Mouse (Mus musculus): ENCODE results near the gene Acan.

Acan gene

DNA sequence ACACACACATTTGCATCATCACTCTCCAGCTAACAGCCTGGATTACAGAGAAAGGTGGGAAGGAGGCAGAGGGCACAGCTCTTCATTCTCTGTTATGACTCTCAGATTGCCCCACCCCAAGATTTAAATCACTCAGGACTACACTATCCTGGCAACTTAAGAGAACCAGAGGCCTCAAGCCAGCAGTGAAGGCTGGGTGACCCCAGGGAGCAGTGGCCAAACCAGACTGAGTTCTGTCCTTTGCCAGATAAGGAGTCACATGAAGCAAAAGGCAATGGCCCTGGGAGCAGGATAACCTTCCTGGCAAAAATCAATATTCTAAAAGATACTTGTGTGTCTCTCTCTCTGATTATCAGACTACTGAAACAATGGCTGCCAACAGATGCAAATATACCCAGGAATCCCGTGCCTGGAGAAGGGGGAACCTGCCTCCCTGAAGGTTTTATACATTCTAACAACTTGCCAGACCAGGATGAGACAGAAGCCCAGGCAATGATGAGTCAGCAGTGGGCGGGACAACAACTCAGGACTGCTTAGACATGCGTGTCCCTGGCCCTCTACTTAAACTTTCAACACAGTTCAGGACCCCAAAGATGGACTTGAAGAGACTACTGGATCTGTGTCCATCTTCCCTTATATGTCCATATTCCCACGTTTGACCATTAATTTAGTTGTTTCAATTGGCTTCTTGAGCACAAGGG is 86.8 kb downstream of the Acan start:
- DNase-seq (ENCODE audit: low spot score), result peak; percentile 12

DNA sequence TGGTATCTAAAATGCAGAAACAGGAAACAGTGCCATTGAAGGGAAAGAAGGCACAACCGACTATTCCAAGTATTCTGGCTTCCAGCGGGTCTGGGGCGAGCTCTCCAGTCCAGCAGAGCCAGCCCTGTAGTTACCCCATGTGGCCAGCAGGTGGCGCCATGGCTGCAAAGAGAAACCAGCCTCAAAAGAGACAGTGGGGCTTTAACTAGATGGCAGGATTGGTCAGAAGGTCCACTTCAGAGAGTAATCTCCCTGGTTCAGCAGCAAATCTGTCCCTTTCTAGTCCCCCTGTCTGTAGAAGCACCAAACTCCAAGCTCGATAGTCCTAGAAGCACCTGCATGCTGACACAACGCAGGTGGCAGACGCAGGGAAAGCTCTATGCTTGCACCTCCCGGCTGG is 87.6 kb downstream of the Acan start:
- peak; percentile 56 for DNase-seq (ENCODE audit: low spot score)

DNA sequence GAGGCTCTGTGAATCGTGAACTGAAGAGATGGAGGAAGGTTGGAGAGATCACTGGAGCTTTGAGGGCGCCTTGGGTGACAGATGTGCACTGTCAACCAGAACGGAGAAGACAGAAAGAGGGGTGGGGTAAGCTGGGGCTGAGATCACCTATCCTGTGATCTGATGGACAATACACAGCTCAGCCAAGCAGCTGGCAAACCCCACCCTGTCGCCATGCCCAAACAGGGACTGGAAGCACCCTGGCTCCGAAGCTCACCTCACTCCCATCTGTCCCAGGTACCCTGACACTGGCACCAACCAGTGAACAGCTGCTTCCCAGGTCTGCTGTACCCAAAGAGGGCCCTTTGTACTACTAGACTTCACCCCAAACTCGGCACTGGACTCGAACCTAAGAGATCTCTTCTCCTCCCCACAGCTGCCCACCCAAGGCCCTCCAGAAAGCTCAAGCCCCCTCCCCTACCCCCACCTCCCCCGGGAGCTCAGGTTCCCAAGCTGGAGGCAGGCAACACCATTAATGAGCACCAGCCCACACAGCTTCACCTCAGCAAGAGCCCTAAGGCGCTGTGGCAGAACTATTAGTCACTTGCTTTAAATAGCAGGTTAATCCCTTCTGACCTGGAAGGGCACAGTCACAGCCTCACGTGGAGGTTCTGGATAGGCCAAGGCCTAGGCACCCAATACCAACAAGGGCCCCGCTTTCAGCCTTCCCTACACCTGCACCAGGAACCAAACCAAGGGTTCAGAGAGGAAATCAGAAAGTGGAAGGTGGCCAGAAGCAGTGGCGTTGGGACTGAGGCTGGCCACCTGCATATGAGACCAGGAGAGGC is 93.9 kb downstream of the Acan start:
- no peak for DNase-seq (ENCODE audit: low spot score)

DNA sequence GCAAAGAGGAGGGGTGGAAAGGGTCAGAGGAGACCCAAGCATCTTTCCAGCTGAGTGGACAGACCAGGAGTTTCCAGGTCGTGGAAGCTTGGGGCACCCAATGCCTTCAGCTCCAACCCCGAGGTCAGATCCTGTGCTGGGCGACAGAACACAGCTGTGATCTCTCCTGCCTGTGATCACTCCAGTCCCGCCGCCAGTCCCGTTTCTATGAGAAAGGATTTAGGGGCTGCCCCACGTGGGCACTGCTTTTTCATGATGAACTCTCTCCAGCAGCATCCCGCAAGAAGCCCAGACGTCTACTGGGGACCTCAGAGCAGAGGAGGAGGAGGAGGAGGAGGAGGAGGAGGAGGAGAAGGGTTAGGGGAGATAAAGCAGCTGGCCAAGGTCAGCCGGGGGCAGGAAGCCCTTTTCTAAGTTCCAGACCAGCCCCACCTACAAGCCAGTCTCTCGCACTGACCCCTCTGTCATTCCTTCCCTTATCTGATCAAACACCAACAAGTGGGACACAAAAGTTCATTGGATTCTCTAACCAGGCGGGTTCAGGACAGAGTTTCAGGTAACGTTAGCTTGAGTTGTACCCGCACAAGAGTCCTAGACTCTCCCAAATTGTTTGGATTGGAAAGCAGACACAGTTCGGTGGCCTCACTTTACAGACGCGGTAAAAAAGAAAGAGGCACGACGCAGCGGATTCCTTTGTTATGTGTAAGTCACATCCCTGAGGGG is 94.8 kb downstream of the Acan start:
- no peak for DNase-seq (ENCODE audit: low spot score)

DNA sequence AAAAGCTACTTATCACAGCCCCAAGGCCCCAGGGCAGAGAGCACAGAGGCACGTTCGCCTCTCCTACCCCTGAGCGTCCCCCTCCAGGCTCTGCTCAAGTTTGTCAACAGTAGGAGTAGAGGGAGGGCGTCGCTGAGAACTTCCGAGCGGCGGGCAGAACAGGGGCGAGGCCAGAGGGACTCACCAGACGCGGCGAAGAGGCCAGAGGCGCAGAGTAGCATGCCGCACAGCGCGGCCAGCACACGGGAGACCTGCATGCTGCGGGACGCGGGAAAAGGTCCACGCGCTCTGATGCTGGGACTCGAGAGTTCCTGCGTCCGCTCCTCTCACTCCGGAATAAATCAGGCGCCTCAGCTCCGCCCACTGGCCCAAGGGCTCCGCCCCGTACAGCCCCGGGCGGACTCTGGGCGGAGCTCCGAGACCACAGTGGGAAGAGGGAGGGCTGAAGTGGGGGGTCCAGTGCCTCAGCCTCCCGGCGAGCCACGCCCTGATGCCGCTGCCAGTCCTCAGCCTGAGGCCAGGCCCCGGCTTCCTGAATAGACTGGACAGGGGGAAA is 95.5 kb downstream of the Acan start, which contains the start of gene Mfge8:
Gene Mfge8, minus strand, starts transcription at position 350 of the 556 bp plus-strand sequence.
- DNase-seq (ENCODE audit: low spot score), result peak; percentile 41

DNA sequence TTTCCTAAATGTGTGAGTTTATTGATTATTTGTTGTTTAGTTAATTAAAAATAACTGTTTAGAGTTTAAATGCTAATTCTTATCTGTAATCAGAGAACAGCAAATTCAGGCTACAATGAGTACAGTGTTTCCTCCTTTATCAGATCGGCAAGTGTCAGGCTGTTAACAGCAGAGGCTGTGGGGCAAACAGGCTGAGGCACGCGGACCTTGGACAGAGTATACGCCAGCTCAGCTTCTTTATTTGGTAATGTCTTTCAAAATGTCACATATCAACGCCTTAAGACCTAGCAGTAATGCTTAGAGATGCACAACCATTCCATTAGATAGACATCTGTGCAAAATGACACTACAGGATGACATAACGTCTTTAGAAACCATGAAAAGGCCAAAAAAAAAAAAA is 96.2 kb downstream of the Acan start:
- no peak for DNase-seq (ENCODE audit: low spot score)

DNA sequence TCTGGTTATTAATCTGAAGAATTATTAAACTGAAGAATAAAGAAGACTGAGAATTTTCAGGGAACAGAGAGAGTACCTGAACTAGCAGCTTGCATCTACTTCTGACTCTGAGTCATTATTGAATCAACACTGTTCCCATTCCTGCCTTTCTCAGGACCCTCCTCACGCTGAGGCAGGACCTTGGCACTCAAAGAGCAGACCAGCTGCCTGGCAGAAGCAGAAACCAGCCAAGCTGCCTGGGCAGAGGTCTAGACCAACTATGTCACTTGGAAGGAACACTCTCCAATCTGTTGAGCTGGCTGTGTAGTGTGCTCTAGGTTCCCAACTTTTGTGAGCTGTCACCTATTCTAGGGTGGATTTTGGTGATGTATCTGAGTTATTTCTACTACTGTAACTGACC is 106.1 kb downstream of the Acan start:
- DNase-seq (ENCODE audit: low spot score), result no peak
